Mouse (Mus musculus): Measurements from ENCODE around the gene Ddc. TPM values are rescaled to one million over a fixed set of nuclear protein-coding genes. Genes with fewer than 3 reads are reported as not detected.
A peak's percentile ranks its signal among the peaks of the same experiment; 100 is the strongest.

The Ddc gene
- polyA plus RNA-seq, 1 experiment from 2014 or later: 10.2 TPM

GRCm38 (mm10) chr11:11895479-11895878 is 2.5 kb downstream of the Ddc start:
- Histone ChIP-seq H3K36me3 (ENCODE audit: control insufficient read depth, insufficient read depth, low read length) (no peaks in the 10 kb centered on the region), H3K27me3 (ENCODE audit: control insufficient read depth, insufficient read depth, low read length) (no peaks in the 10 kb centered on the region), H3K9me3 (ENCODE audit: control insufficient read depth, low read length) (no peaks in the 10 kb centered on the region), H3K4me2 (ENCODE audit: low read depth, severe bottlenecking) (no peak overlapping the region), H3K4me3 (ENCODE audit: low read depth, low read length) (no peak overlapping the region), H3K9ac (ENCODE audit: low read length) (no peak overlapping the region), H3K4me1 (ENCODE audit: control insufficient read depth, insufficient read depth, low read length) (no peaks in the 10 kb centered on the region), H3K27ac (replicated peaks; ENCODE audit: low read depth, low read length) (no peak overlapping the region)
- no peak for DNase-seq (ENCODE audit: low spot score)
- WGBS: 92% methylated on average over 2 of the region's 2 CpGs
- no peak for ATAC-seq (ENCODE audit: insufficient number of reproducible peaks, low FRiP score, low TSS enrichment, low read depth)

- Histone ChIP-seq H3K9me3 (ENCODE audit: control insufficient read depth, low read length) (no peaks in the 10 kb centered on the region), H3K4me1 (ENCODE audit: control insufficient read depth, insufficient read depth, low read length) (no peaks in the 10 kb centered on the region), H3K27me3 (ENCODE audit: control insufficient read depth, insufficient read depth, low read length) (no peaks in the 10 kb centered on the region), H3K4me2 (ENCODE audit: low read depth, severe bottlenecking) (no peak overlapping the region), H3K36me3 (ENCODE audit: control insufficient read depth, insufficient read depth, low read length) (no peaks in the 10 kb centered on the region), H3K4me3 (ENCODE audit: low read depth, low read length) (no peak overlapping the region), H3K9ac (ENCODE audit: low read length) (no peak overlapping the region), H3K27ac (replicated peaks; ENCODE audit: low read depth, low read length) (no peak overlapping the region)
- ATAC-seq (ENCODE audit: insufficient number of reproducible peaks, low FRiP score, low TSS enrichment, low read depth) (no peak), DNase-seq (ENCODE audit: low spot score) (no peak)
- 97% methylated on average over 1 of the region's 1 CpGs for WGBS
Measured at GRCm38 (mm10) chr11:11893769-11894168, 4.2 kb downstream of the Ddc start.

- H3K27me3 ChIP-seq (ENCODE audit: control insufficient read depth, insufficient read depth, low read length): no peaks in the 10 kb centered on the region
- no peak for DNase-seq (ENCODE audit: low spot score)
- WGBS: 59% methylated on average over 10 of the region's 10 CpGs
- H3K36me3 ChIP-seq (ENCODE audit: control insufficient read depth, insufficient read depth, low read length): no peaks in the 10 kb centered on the region
- no peak overlapping the region for H3K27ac ChIP-seq (replicated peaks; ENCODE audit: low read depth, low read length)
- H3K4me1 ChIP-seq (ENCODE audit: control insufficient read depth, insufficient read depth, low read length): no peaks in the 10 kb centered on the region
- H3K9ac ChIP-seq (ENCODE audit: low read length): no peak overlapping the region
- H3K4me2 ChIP-seq (ENCODE audit: low read depth, severe bottlenecking): no peak overlapping the region
- no peaks in the 10 kb centered on the region for H3K9me3 ChIP-seq (ENCODE audit: control insufficient read depth, low read length)
- no peak for ATAC-seq (ENCODE audit: insufficient number of reproducible peaks, low FRiP score, low TSS enrichment, low read depth)
- no peak overlapping the region for H3K4me3 ChIP-seq (ENCODE audit: low read depth, low read length)
Measured at GRCm38 (mm10) chr11:11892993-11893602, 4.8 kb downstream of the Ddc start.

- H3K4me3 ChIP-seq (ENCODE audit: low read depth, low read length): no peak overlapping the region
- no peaks in the 10 kb centered on the region for H3K27me3 ChIP-seq (ENCODE audit: control insufficient read depth, insufficient read depth, low read length)
- ATAC-seq (ENCODE audit: insufficient number of reproducible peaks, low FRiP score, low TSS enrichment, low read depth) (no peak), DNase-seq (ENCODE audit: low spot score) (no peak)
- H3K36me3 ChIP-seq (ENCODE audit: control insufficient read depth, insufficient read depth, low read length): no peaks in the 10 kb centered on the region
- no peak overlapping the region for H3K9ac ChIP-seq (ENCODE audit: low read length)
- H3K9me3 ChIP-seq (ENCODE audit: control insufficient read depth, low read length): no peaks in the 10 kb centered on the region
- H3K4me2 ChIP-seq (ENCODE audit: low read depth, severe bottlenecking): no peak overlapping the region
- H3K27ac ChIP-seq (replicated peaks; ENCODE audit: low read depth, low read length): no peak overlapping the region
- H3K4me1 ChIP-seq (ENCODE audit: control insufficient read depth, insufficient read depth, low read length): peaks cover 1% of the 10 kb centered on the region
Measured at GRCm38 (mm10) chr11:11891832-11892231, 6.1 kb downstream of the Ddc start.

GRCm38 (mm10) chr11:11890139-11890741 is 7.7 kb downstream of the Ddc start:
- H3K9me3 ChIP-seq (ENCODE audit: control insufficient read depth, low read length): no peaks in the 10 kb centered on the region
- no peaks in the 10 kb centered on the region for H3K27me3 ChIP-seq (ENCODE audit: control insufficient read depth, insufficient read depth, low read length)
- H3K4me1 ChIP-seq (ENCODE audit: control insufficient read depth, insufficient read depth, low read length): peaks cover 10% of the 10 kb centered on the region
- DNase-seq (ENCODE audit: low spot score) (no peak), ATAC-seq (ENCODE audit: insufficient number of reproducible peaks, low FRiP score, low TSS enrichment, low read depth) (no peak)
- H3K4me3 ChIP-seq (ENCODE audit: low read depth, low read length): no peak overlapping the region
- 78% methylated on average over 10 of the region's 10 CpGs for WGBS
- no peak overlapping the region for H3K27ac ChIP-seq (replicated peaks; ENCODE audit: low read depth, low read length)
- no peaks in the 10 kb centered on the region for H3K36me3 ChIP-seq (ENCODE audit: control insufficient read depth, insufficient read depth, low read length)
- no peak overlapping the region for H3K4me2 ChIP-seq (ENCODE audit: low read depth, severe bottlenecking)
- H3K9ac ChIP-seq (ENCODE audit: low read length): no peak overlapping the region

- no peak overlapping the region for H3K4me2 ChIP-seq (ENCODE audit: low read depth, severe bottlenecking)
- no peak overlapping the region for H3K9ac ChIP-seq (ENCODE audit: low read length)
- no peaks in the 10 kb centered on the region for H3K36me3 ChIP-seq (ENCODE audit: control insufficient read depth, insufficient read depth, low read length)
- 89% methylated on average over 3 of the region's 3 CpGs for WGBS
- no peak for DNase-seq (ENCODE audit: low spot score)
- H3K27ac ChIP-seq (replicated peaks; ENCODE audit: low read depth, low read length): no peak overlapping the region
- no peaks in the 10 kb centered on the region for H3K27me3 ChIP-seq (ENCODE audit: control insufficient read depth, insufficient read depth, low read length)
- no peak for ATAC-seq (ENCODE audit: insufficient number of reproducible peaks, low FRiP score, low TSS enrichment, low read depth)
- H3K4me3 ChIP-seq (ENCODE audit: low read depth, low read length): no peak overlapping the region
- H3K4me1 ChIP-seq (ENCODE audit: control insufficient read depth, insufficient read depth, low read length): peaks cover 15% of the 10 kb centered on the region
- H3K9me3 ChIP-seq (ENCODE audit: control insufficient read depth, low read length): no peaks in the 10 kb centered on the region
Measured at GRCm38 (mm10) chr11:11888727-11889126, 9.2 kb downstream of the Ddc start.

GRCm38 (mm10) chr11:11888051-11888450 is 9.9 kb downstream of the Ddc start:
- DNase-seq (ENCODE audit: low spot score) (no peak), ATAC-seq (ENCODE audit: insufficient number of reproducible peaks, low FRiP score, low TSS enrichment, low read depth) (no peak)
- H3K4me1 ChIP-seq (ENCODE audit: control insufficient read depth, insufficient read depth, low read length): peaks cover 15% of the 10 kb centered on the region
- no peak overlapping the region for H3K4me2 ChIP-seq (ENCODE audit: low read depth, severe bottlenecking)
- 76% methylated on average over 3 of the region's 3 CpGs for WGBS
- H3K36me3 ChIP-seq (ENCODE audit: control insufficient read depth, insufficient read depth, low read length): no peaks in the 10 kb centered on the region
- no peak overlapping the region for H3K4me3 ChIP-seq (ENCODE audit: low read depth, low read length)
- H3K9ac ChIP-seq (ENCODE audit: low read length): no peak overlapping the region
- H3K27me3 ChIP-seq (ENCODE audit: control insufficient read depth, insufficient read depth, low read length): no peaks in the 10 kb centered on the region
- no peak overlapping the region for H3K27ac ChIP-seq (replicated peaks; ENCODE audit: low read depth, low read length)
- no peaks in the 10 kb centered on the region for H3K9me3 ChIP-seq (ENCODE audit: control insufficient read depth, low read length)

- Histone ChIP-seq H3K27me3 (ENCODE audit: control insufficient read depth, insufficient read depth, low read length) (no peaks in the 10 kb centered on the region), H3K4me2 (ENCODE audit: low read depth, severe bottlenecking) (no peak overlapping the region), H3K9me3 (ENCODE audit: control insufficient read depth, low read length) (no peaks in the 10 kb centered on the region), H3K4me3 (ENCODE audit: low read depth, low read length) (no peak overlapping the region), H3K9ac (ENCODE audit: low read length) (no peak overlapping the region), H3K4me1 (ENCODE audit: control insufficient read depth, insufficient read depth, low read length) (peaks cover 15% of the 10 kb centered on the region), H3K36me3 (ENCODE audit: control insufficient read depth, insufficient read depth, low read length) (no peaks in the 10 kb centered on the region), H3K27ac (replicated peaks; ENCODE audit: low read depth, low read length) (peak overlapping the region; percentile 30; the same call in 1 of the 2 replicates)
- WGBS: 60% methylated on average over 4 of the region's 4 CpGs
- DNase-seq (ENCODE audit: low spot score) (no peak), ATAC-seq (ENCODE audit: insufficient number of reproducible peaks, low FRiP score, low TSS enrichment, low read depth) (peak; percentile 28; the same call in 1 of the 2 replicates)
Measured at GRCm38 (mm10) chr11:11886403-11886998, 11.4 kb downstream of the Ddc start.
